Mouse (Mus musculus) lung, postnatal 14 days (tissue): ENCODE measurements around the gene Fbxo31.
"Not testable (repeated sequence)": the region's sequence is repeated elsewhere in the genome, so short reads cannot be mapped to it uniquely, and the experiment has no call there.

Experiments
- DNase-seq: peaks from one replicate; pipeline ENCODE4 v3.0.0; 2021

Fbxo31 gene

GRCm38 (mm10) chr8:121578676-121579451, at the start of gene Fbxo31:
Gene Fbxo31 (minus strand): TSS chr8:121578806.
- DNase-seq, result peak; percentile 95

DNA sequence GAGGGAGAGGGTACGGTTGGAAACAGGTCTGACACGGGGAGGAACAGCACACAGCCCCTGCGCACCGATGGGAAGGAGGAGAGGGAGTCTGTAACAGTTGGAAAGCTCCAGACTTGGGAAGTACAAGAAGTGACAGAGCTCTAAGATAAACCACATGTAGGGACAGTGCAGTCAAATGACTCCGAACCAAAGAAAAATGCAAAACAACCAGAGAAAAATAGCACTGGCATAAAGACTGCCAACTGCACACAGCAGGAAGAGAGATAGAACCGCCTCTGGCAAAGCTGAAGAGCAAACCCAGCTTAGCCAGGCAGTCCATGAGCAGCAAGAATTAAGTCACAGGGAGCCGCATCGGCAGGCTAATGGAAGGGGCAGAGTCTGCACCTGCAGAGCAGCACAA, 44.4 kb upstream of the Fbxo31 start:
- DNase-seq, result no peak

- no peak for DNase-seq
These were observed 43.3 kb upstream of the Fbxo31 start for GRCm38 (mm10) chr8:121621879-121622278.

- peak; percentile 69 for DNase-seq
These were observed 42.4 kb upstream of the Fbxo31 start for GRCm38 (mm10) chr8:121620801-121621516.

GRCm38 (mm10) chr8:121619401-121619995, 40.9 kb upstream of the Fbxo31 start:
- DNase-seq, result peak; percentile 84

DNA sequence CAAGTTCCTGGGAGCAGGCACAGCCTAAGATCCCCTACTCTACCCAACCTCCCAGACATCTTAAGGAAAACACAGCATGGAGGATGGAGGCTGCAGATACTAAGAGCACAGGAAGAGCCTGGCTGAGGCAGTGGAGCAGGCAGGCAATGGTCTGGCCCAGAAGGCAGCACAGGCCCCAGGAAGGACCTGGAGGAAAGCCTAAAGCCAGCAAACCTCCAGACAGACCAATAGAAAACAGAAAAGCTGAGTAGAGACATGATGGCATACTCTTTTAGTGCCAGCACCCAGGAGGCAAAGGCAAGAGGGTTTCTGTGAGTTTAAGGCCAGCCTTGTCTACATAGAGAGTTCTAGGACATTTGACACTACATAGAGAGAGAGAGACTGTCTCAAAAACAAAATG, 34.8 kb upstream of the Fbxo31 start:
- no peak for DNase-seq

DNA sequence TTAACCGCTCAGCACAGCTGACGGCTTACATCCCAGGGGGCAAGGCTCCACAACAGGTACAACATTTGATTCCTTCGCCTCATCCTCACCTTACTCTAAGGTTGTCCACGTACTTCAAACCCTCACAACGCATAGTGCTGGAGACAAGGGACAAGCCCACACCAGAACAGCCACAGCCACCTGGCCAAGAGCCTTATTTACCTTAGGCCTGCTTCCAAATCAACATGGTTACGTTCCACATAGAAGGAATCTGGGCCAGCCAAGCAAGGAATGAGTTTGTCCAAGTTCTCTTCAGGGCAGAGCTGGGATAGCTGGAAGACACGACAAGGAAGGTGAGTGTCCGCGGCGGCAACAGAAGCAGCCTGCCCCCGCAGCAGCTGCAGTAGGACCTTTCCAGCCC, 31.3 kb upstream of the Fbxo31 start:
- DNase-seq, result no peak

DNA sequence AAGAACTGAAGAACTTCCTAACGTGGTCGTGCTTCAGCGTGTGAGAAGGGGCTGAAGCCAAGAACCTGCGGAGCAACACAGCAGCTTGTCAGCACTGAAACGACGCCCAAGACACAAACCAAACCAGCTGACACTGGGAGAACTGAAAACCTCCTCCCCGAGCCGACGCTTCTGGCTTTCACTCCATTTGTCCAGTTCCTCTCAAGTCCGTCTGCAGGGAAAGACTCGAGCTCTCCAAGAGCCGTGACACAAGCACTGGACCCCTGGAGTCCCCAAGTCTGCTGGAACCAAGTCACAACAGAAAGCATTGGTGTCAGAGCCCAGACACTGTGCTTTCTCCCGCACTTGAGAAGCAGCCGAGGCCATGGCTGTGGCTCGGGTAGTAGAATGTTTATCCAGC, 30.6 kb upstream of the Fbxo31 start:
- DNase-seq, result no peak

GRCm38 (mm10) chr8:121607661-121608060, 29.1 kb upstream of the Fbxo31 start:
- no peak for DNase-seq

GRCm38 (mm10) chr8:121603801-121604200, 25.2 kb upstream of the Fbxo31 start:
- DNase-seq, result no peak

DNA sequence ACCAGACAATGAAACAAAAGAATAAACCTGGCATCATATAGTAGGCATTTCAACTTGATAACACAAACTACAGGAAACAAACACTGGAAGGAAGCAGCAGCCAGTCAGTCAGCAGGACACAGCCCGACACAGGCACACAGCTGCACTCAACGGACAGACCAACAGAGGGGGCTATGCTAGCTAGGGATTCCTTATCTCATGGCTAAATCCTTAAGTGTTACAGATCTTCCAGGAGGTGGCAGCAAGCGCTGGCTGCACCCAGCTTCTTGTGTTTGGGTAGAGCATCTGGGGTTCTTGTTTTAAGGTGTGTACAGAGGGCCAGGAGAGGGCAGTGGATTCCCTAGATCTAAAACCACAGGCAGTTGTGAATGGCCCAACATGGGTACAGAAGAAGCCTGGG, 24.3 kb upstream of the Fbxo31 start:
- peak; percentile 85 for DNase-seq

DNA sequence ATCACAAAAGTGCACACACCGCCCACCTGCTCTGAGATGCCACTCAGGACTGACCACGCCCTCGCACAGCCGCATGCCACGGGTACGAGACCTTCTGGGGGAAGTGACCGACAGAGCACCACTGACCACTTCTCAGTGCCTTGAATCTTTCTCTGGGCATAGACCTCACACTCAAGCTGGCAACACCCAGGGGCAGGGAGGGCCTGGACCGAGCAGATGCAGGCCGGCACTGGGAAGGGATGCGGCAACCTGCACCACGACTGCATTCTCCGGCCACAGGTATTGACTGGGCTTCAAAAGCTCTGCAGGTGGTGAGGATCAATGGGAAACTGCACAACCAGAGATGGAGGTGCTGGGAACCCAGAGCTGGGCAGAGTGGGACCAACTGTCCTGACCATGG, 23.8 kb upstream of the Fbxo31 start:
- no peak for DNase-seq

DNA sequence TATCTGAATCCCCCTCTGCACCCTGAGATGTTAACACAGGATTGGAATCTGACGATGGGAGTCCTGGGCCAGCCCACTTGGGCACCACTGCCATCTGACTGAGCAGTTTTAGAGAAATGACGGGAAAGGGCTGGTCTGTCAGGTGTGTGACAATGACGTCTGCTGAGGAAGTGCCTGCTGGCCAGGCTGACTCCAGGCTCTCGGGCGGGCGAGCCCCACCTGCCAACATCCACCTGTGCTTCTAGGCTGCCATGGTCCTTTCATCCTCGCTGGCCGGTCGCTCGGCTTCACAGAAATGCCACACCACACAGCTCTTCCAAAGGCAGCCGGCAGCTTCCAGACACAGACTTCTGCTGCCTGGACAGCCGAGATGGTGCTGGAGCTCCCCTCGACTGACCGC, 21.2 kb upstream of the Fbxo31 start:
- DNase-seq, result no peak

DNA sequence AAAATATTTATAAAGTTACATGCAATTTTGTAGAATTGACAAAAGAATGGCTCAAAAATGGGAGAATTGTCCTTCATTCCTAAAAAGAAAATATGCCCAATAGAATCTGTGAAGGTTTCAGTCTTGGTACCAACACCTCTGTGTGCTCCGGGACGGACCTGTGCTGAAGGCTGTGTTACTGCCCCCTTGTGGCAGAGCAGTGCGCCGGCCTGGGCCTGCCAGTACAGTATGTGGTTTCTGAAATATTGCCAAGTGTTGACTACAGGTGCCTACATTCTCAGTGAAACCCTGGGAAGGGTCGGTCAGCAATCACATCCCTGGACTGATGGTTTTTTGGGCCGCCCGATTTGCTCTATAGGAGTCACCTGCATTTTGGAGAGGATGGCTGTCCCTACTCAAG, 20.3 kb upstream of the Fbxo31 start:
- peak; percentile 89 for DNase-seq

GRCm38 (mm10) chr8:121598190-121598589, 19.6 kb upstream of the Fbxo31 start:
- DNase-seq, result no peak

GRCm38 (mm10) chr8:121597492-121597891, 18.9 kb upstream of the Fbxo31 start:
- DNase-seq, result not testable (repeated sequence)

- DNase-seq, result peak; percentile 44
These were observed 15.4 kb upstream of the Fbxo31 start for GRCm38 (mm10) chr8:121593983-121594382.

DNA sequence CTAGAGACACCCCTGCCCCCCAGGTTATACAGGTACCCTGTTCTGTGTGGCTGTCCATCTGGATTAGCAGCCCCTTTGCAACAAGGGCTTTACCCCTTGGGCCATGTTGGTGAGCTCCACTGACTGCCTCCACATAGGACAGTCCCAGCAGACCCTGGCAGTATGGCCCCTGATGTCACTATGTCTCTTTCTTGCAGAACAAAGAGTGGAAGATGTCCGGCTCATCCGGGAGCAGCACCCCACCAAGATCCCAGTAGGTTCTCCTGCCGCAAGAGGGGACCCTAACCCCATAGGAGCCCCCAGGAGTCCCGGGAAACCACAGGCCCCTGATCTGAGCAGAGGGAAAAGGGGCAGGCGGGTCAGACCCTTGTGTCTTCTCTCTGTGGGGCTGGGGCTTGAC, 14.7 kb upstream of the Fbxo31 start:
- no peak for DNase-seq

DNA sequence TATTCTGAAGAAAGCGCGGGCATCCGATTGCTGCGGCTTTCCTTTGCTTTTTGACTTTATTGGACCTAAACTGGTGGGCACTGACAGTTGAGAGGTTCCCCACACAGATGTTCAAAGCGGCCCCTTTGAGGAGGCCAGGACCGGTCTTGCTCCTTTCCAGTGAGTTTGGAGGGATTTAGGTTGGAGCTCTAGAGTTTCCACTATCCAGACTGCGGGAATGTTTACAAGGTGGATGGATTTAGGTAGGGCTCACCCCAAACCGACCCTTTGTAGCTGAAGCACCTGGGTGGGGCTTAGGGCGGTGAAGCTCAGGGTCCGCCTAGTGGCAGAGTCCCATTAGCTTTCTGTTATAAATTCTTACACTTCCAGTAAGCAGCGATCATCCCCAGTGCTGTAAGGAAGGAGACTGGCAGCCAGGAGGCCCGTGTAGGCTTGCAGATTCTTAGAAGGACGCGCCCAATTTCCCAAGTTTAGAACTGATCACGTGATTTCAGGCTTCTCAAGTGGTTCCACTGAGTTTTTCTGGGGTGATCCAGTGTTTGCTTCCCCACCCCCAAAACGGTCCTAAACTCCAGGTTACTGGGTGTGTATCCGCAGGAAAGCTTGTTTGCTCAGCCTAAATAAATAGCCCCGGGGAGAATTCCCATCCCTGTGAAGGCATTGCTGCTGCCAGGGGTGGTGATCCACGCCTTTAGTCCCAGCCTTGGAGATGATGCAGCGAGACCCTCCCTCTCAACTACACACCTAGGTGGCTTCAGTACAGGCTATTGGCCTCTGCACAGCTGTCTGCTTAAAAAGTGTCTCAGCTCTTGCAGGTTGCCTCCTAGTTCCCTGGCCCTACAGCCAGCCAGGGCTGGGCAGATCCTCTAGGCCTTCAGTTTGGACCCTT, 12.8 kb upstream of the Fbxo31 start:
- DNase-seq, result peak; percentile 59

DNA sequence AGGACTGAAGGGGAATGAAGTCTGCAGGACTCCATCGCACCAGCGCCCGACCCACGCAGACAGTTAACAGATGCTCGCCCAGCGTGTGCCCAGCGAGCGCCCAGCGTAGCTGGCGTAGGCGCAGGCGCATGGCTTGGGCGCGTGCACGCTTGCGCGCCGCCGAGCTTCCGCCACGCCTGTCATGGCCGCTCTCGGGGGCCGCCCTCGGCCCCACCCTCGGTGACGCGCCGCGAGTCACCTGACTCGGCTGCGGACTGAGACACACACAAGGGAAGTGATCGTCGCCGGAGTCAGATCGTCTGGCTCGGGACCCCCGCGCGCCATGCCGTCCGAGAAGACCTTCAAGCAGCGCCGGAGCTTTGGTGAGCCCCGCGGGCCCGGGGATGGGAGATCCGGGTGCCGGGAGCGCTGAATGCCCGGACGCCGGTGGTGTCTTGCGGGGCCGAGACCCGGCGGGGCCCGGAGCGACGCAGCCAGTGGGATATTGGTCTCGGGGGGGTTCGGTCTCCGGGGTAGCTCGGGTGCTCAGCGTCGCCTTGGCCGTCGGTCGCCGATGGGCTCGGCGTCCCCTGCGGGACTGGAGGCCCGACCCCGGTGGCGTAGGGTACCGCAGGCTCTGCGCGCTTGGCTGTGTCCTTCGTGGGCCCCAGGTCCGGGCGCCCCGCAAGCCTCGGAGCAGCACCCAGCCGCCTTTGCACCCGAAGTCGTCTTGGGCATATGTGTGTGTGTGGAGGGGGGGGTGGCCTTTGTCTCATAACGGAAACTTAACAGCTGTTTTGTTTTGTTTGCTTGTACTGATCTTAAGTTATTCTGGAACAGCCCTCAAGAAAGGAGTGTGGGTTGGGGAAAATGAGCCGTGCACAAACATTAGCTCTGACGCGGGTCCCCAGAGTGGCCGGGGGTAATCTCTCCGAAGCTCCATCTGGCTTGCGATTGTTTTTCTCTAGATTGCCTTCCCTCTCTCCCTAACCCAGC, 11.9 kb upstream of the Fbxo31 start, which contains the start of gene Map1lc3b:
Gene Map1lc3b, plus strand, starts transcription at position 159 of the 975 bp plus-strand sequence.
- DNase-seq, result peak; percentile 96

DNA sequence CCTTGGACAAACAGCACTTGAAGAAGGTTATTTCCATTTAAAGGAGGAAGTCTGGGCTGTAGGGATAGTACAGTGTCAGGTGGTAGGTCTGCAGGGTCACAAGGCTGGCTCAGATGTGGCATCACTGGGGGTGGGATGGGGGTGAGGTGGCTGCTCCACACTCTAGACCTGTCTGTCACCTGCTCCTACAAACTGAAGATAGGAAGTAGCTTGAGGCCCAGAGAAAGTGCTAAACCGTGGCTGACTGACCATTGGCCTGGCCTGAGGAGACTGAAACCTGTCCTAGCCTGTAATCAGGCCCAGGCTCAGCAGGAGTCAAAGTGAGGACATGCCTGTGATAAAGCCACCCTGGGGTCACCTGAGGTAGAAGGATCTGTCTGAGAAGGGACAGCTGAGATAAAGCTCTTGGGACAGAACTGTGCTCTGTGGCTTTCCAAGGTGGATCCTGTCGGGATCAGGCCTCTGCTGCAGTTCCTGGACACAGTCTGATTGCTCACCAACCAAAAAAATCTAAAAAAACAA, 10.7 kb upstream of the Fbxo31 start:
- no peak for DNase-seq
